Mouse (Mus musculus): Measurements from ENCODE around the gene Arl2bp. TPM values are rescaled to one million over a fixed set of nuclear protein-coding genes. Genes with fewer than 3 reads are reported as not detected.
A peak's percentile ranks its signal among the peaks of the same experiment; 100 is the strongest.

The Arl2bp gene
- total RNA-seq (2014; fragmentation: Nextera tagmentation) = 93.0 and 123 TPM in 2 replicates
- total RNA-seq (2017) = 156 and 180 TPM in 2 replicates
- polyA plus RNA-seq (2012) = 71.6 and 104 TPM in 2 replicates

GRCm38 (mm10) chr8:94666456-94667308 lies at the start of gene Arl2bp:
Arl2bp (plus strand) TSS chr8:94666600.
- peaks cover 52% of the 10 kb centered on the region for H3K36me3 ChIP-seq (replicated peaks)
- H3K4me1 ChIP-seq (ENCODE audit: insufficient read depth, low read depth, low read length) = peaks cover 14% of the 10 kb centered on the region
- peak; percentile 99 for ATAC-seq (ENCODE audit: extremely low read depth, insufficient number of reproducible peaks, low FRiP score, poor library complexity, severe bottlenecking)
- peak; percentile 98 for DNase-seq (ENCODE audit: low spot score)
- H3K4me3 ChIP-seq (ENCODE audit: low read depth, low read length) = peak within 1 kb of the TSS; percentile 87
- H3K9me3 ChIP-seq (replicated peaks) = no peaks in the 10 kb centered on the region
- TF ChIP-seq CTCF (IDR thresholded peaks at IDR 0.05; ENCODE audit: low read depth, low read length) (no peak), GATA2 (IDR thresholded peaks at IDR 0.05; ENCODE audit: borderline replicate concordance, low read depth, low read length) (no peak), POLR2AphosphoS5 (IDR thresholded peaks at IDR 0.05; ENCODE audit: insufficient replicate concordance, low read depth, low read length) (no peak), TAL1 (conservative IDR thresholded peaks at IDR 0.05; ENCODE audit: low read depth, low read length) (no peak), GATA1 (IDR thresholded peaks at IDR 0.05; ENCODE audit: borderline replicate concordance, low read length) (no peak)
- no peaks in the 10 kb centered on the region for H3K27me3 ChIP-seq (ENCODE audit: insufficient read depth, low read length)

- ATAC-seq (ENCODE audit: extremely low read depth, insufficient number of reproducible peaks, low FRiP score, poor library complexity, severe bottlenecking) (0 out of 2 replicates have a peak, but pooled peaks have one; percentile 8), DNase-seq (ENCODE audit: low spot score) (no peak)
- Histone ChIP-seq H3K36me3 (replicated peaks) (peaks cover 58% of the 10 kb centered on the region), H3K4me1 (ENCODE audit: insufficient read depth, low read depth, low read length) (peaks cover 15% of the 10 kb centered on the region), H3K4me3 (ENCODE audit: low read depth, low read length) (no peak overlapping the region), H3K27me3 (ENCODE audit: insufficient read depth, low read length) (no peaks in the 10 kb centered on the region), H3K9me3 (replicated peaks) (no peaks in the 10 kb centered on the region)
- TF ChIP-seq TAL1 (conservative IDR thresholded peaks at IDR 0.05; ENCODE audit: low read depth, low read length) = no peak
- TF ChIP-seq GATA1 (IDR thresholded peaks at IDR 0.05; ENCODE audit: borderline replicate concordance, low read length) = no peak
Measured at GRCm38 (mm10) chr8:94624885-94625284, 41.5 kb upstream of the Arl2bp start.

- no peak for DNase-seq (ENCODE audit: low spot score)
- Histone ChIP-seq H3K9me3 (replicated peaks) (no peaks in the 10 kb centered on the region), H3K4me3 (ENCODE audit: low read depth, low read length) (no peak overlapping the region), H3K4me1 (ENCODE audit: insufficient read depth, low read depth, low read length) (peaks cover 44% of the 10 kb centered on the region), H3K27me3 (ENCODE audit: insufficient read depth, low read length) (no peaks in the 10 kb centered on the region), H3K36me3 (replicated peaks) (peaks cover 73% of the 10 kb centered on the region)
- peak; percentile 24 for ATAC-seq (ENCODE audit: extremely low read depth, insufficient number of reproducible peaks, low FRiP score, poor library complexity, severe bottlenecking)
- no peak for TF ChIP-seq GATA2 (IDR thresholded peaks at IDR 0.05; ENCODE audit: borderline replicate concordance, low read depth, low read length)
- TF ChIP-seq CTCF (IDR thresholded peaks at IDR 0.05; ENCODE audit: low read depth, low read length) = no peak
- TF ChIP-seq POLR2AphosphoS5 (IDR thresholded peaks at IDR 0.05; ENCODE audit: insufficient replicate concordance, low read depth, low read length) = no peak
- TF ChIP-seq GATA1 (IDR thresholded peaks at IDR 0.05; ENCODE audit: borderline replicate concordance, low read length) = no peak
- TF ChIP-seq TAL1 (conservative IDR thresholded peaks at IDR 0.05; ENCODE audit: low read depth, low read length) = peak; percentile 41
Measured at GRCm38 (mm10) chr8:94633564-94634194, 32.7 kb upstream of the Arl2bp start.

- Histone ChIP-seq H3K9me3 (replicated peaks) (no peaks in the 10 kb centered on the region), H3K4me3 (ENCODE audit: low read depth, low read length) (no peak overlapping the region), H3K4me1 (ENCODE audit: insufficient read depth, low read depth, low read length) (peaks cover 44% of the 10 kb centered on the region), H3K27me3 (ENCODE audit: insufficient read depth, low read length) (no peaks in the 10 kb centered on the region), H3K36me3 (replicated peaks) (peaks cover 75% of the 10 kb centered on the region)
- peak; percentile 93 for ATAC-seq (ENCODE audit: extremely low read depth, insufficient number of reproducible peaks, low FRiP score, poor library complexity, severe bottlenecking)
- DNase-seq (ENCODE audit: low spot score) = peak; percentile 52
- TF ChIP-seq TAL1 (conservative IDR thresholded peaks at IDR 0.05; ENCODE audit: low read depth, low read length) = peak; percentile 42; the same call in 1 of the 2 replicates
- no peak for TF ChIP-seq CTCF (IDR thresholded peaks at IDR 0.05; ENCODE audit: low read depth, low read length)
Measured at GRCm38 (mm10) chr8:94634211-94634610, 32.2 kb upstream of the Arl2bp start.

GRCm38 (mm10) chr8:94641183-94641582 lies 25.2 kb upstream of the Arl2bp start:
- DNase-seq (ENCODE audit: low spot score) (no peak), ATAC-seq (ENCODE audit: extremely low read depth, insufficient number of reproducible peaks, low FRiP score, poor library complexity, severe bottlenecking) (no peak)
- peaks cover 86% of the 10 kb centered on the region for H3K36me3 ChIP-seq (replicated peaks)
- H3K4me1 ChIP-seq (ENCODE audit: insufficient read depth, low read depth, low read length) = peaks cover 23% of the 10 kb centered on the region
- TF ChIP-seq POLR2AphosphoS5 (IDR thresholded peaks at IDR 0.05; ENCODE audit: insufficient replicate concordance, low read depth, low read length) = no peak
- no peak for TF ChIP-seq GATA2 (IDR thresholded peaks at IDR 0.05; ENCODE audit: borderline replicate concordance, low read depth, low read length)
- no peak for TF ChIP-seq GATA1 (IDR thresholded peaks at IDR 0.05; ENCODE audit: borderline replicate concordance, low read length)
- TF ChIP-seq CTCF (IDR thresholded peaks at IDR 0.05; ENCODE audit: low read depth, low read length) = no peak
- no peak for TF ChIP-seq TAL1 (conservative IDR thresholded peaks at IDR 0.05; ENCODE audit: low read depth, low read length)
- H3K27me3 ChIP-seq (ENCODE audit: insufficient read depth, low read length) = no peaks in the 10 kb centered on the region
- H3K4me3 ChIP-seq (ENCODE audit: low read depth, low read length) = no peak overlapping the region
- no peaks in the 10 kb centered on the region for H3K9me3 ChIP-seq (replicated peaks)

- no peaks in the 10 kb centered on the region for H3K9me3 ChIP-seq (replicated peaks)
- DNase-seq (ENCODE audit: low spot score) = no peak
- H3K4me3 ChIP-seq (ENCODE audit: low read depth, low read length) = no peak overlapping the region
- H3K36me3 ChIP-seq (replicated peaks) = peaks cover 87% of the 10 kb centered on the region
- ATAC-seq (ENCODE audit: extremely low read depth, insufficient number of reproducible peaks, low FRiP score, poor library complexity, severe bottlenecking) = no peak
- H3K4me1 ChIP-seq (ENCODE audit: insufficient read depth, low read depth, low read length) = peaks cover 20% of the 10 kb centered on the region
- H3K27me3 ChIP-seq (ENCODE audit: insufficient read depth, low read length) = no peaks in the 10 kb centered on the region
- TF ChIP-seq TAL1 (conservative IDR thresholded peaks at IDR 0.05; ENCODE audit: low read depth, low read length) (no peak), GATA1 (IDR thresholded peaks at IDR 0.05; ENCODE audit: borderline replicate concordance, low read length) (no peak), GATA2 (IDR thresholded peaks at IDR 0.05; ENCODE audit: borderline replicate concordance, low read depth, low read length) (no peak)
Measured at GRCm38 (mm10) chr8:94641938-94642337, 24.5 kb upstream of the Arl2bp start.

Data from G1E (cell line).